Mouse (Mus musculus) MEL-GATA-1-ER (cell line): ENCODE results near the gene Tex35.

ENCODE experiments used
- DNase-seq: peaks from one replicate; pipeline ENCODE4 v3.0.0-alpha.2; 2012; ENCODE audit warnings: low read depth; ENCODE audit errors: extremely low read depth

Tex35 gene

DNA sequence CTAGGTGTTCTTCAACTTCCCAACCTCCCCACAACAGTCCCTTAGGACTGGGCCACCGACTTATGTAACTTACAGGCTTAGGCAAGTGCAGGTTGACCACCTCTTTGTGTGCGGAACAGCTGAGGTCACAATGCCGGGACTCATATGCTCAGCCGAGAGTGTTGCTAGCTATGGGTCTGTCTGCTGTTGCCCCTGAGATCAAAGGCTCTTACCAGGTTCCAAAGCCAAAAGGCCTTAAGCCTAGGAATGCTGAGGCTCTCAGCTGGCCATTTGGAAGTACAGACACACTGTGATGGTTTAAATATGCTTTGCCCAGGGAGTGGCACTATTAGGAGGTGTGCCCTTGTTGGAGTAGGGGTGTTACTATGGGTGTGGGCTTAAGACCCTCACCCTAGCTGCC lies at the start of gene Tex35:
TSS of gene Tex35 (minus strand) at position 101 of the 400 bp plus-strand sequence.
- DNase-seq = no peak

DNA sequence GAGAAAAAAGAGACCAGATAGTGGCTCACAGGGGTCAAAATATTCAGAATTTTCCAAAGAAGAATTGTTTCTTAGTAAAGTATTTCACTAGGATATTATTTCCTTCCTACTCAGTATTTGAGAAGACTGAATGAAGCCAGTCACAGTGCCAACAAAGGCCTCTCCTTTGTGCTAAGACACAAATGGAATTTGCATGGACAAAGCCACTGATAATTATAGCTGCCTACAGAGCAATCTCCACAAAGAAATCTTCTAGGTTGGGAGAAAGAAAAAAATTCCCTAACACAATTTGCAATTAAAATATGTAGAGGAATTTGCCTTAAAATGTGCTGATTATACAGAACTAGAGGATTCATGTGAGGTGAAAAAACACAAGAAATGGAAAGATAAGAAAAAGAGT lies 45.3 kb upstream of the Tex35 start:
- DNase-seq = no peak

DNA sequence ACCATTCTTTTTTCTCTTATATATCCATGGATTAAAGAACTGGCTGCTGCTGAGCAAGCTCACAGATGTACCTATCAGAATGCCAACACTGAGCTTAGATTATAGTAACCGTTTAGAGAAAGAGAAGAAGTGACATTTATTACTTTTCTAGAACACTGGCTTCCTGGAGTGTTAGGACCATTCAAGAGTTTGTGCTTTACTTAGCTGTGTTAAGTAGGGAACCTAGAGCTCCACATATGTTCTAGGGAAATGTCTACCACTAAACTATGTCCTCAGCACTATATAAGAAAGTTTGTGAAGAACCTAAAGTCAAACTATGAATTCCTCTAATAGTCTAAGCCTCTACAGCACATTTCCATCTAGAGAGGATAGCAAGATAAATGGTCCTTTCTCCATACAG lies 41.6 kb upstream of the Tex35 start:
- no peak for DNase-seq

DNA sequence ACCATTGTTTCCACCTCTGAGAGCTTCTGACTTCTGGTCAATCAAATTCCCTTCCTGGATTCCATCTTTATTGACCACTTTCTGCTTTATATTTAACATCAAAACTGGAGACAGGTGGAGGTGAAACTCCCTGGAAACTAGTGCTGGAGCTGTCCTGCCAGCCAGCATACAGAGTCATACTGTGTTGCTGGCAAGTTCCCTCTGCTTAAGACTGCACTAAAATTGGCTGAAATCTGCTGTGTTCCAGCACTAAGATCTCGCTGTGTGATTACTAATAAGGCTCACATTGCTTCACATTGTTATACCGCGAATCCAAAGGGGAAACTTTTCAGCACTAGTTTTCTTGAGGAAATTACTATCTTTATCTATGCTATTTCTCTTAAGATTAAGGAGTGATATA lies 36.1 kb upstream of the Tex35 start:
- DNase-seq = no peak

DNA sequence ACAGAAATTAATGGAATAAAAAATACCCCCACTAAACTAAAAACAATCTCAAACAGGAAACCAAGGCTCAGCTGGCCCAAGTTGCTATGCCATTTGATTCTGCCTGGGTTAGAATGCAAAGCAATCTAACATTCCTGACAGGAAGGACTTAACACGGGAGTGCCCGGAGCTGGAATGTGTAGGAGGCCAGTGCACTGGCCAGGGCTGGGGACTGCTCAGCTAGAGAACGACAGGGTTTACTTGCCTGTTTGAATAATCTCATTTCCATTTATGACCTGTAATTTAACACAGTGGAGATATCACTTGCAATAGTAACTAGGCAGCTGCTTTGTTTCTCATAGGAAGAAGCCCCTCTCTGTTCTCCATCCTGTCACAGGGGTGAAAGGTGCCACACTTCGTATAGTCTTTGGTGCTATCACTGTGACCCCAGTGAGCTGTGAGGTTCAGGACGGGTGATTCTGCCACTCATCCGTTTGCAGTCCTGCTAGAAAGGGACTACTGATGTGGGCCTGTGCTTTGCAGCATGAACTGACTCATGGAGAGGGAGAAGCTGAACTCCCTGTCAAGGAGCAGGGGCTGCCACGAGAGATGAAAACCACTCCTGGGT lies 34.9 kb upstream of the Tex35 start:
- DNase-seq = no peak

DNA sequence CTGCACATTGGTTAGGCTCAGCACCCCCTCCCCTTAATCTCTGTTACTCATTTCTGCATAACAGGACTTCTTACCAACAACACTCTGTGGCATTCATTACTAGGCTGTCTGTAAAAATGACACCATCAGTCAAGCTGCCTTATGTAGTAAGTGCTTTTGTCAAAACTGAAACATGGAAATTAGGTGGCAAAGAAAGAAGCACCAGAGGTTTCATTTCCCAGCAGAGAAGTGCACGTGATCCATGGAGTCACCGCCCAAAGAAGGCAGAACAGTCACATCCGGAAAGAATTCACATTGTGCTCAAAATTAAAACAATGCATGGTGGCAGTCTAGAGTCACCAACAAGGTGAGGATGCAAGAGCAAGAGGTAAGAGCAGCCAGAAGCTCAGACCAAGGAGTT lies 32.5 kb upstream of the Tex35 start:
- DNase-seq = no peak

DNA sequence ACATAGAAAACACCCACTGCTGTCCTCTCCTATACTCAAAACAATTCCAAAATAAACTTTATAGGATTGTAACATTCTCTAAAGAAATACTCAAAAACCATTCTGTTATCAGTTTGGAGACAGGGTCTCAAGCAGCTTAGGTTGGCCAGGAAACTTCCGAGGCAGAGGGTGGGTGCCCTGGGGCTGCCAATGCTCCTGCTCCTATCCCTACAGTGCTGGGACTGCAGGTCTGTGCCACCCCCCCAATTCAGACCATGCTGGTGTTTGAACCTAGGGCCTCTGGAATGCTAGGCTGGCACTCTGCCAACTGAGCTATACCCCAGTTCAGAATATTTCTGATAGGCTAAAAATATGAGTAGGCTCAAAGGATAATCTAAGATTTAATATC lies 29.4 kb upstream of the Tex35 start:
- DNase-seq = no peak

DNA sequence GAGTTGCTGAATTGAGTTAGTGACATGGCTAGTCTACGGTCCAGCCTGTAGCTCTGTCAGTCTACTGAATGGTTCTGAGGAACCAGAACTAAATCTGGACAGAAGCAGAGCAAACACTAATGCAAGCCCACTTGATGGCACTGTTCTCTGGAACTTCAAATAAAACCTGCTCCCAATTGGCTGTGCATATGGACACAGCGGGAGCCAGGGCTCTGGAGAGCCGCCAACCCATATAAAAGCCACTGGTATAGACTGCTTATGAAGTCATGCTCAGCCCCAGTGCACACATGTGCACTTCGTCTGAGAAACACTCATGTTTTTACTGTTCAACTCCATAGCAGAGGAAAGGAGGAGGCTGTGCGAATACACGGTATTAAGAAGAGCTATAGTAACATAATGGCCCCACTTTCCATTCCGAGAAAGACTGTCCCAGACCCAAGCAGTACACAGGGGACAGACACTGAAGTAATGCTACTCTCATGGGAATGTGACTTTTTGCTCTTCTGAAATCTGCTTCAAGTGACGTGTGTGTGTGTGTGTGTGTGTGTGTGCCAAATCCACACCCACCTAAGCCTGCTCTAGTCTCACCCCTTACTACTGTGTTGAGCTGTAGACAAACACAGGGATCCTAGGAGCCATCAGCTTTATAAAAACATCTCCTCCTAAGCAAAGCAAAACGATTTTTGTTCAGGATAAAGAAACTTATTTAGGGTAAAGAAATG lies 28.8 kb upstream of the Tex35 start:
- no peak for DNase-seq

DNA sequence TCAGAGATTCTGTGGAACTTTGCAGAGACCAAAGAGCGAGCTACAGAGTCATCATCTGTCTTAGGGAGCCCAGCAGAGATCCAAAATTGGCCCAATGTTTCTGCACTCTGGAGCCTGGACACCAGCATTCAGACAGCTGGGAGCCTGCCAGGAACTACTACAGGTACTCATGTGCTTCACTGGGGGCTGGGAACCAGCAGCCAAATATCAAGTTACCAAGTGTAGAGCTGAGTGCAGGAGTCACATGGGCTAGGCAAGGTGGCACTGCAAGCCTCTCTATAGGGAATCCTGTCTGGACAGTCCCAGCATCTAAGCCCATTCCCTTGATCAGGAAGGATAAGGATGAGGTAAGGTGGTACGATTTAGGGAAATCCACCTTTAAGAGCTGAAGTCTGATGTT lies 19.7 kb upstream of the Tex35 start:
- no peak for DNase-seq

DNA sequence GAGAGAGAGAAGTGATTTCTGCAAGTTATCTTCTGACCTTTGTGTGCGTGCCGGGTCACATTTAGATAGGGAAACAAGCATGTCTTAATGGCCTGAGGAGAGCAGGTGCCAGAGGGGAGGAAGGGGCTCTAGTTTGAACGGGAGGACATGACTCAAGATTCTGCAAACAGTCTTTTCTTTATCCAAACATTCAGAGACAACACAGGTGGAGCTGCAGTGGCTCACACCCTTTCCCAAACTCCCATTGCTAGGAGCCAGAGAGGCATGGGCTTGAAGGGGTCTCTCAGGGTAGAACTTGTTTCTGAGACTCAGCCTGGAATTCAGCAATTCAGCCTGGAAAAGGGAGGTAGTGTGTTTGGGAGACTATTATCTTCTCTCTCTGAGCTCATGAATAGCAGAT lies 15.4 kb upstream of the Tex35 start:
- no peak for DNase-seq

DNA sequence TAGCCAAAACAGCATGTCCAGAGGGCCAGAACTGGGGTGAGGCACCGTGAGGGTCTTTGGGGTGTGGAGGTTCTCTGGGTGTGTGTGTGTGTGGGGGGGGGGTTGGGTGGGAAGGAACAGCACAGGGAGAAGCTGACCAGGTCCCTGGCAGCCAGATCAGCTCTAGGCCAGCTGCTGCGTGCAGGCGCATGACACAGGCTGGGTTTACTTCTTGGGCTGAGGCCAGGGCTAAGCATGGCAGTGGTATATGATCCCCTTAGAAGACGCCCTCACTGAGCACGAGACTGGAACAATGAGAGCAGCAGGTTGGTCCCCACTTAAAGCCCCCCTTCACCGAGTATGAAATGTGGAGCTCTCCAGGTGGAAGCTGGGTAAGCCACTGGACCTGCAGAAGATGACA lies 10.7 kb upstream of the Tex35 start:
- DNase-seq = no peak

DNA sequence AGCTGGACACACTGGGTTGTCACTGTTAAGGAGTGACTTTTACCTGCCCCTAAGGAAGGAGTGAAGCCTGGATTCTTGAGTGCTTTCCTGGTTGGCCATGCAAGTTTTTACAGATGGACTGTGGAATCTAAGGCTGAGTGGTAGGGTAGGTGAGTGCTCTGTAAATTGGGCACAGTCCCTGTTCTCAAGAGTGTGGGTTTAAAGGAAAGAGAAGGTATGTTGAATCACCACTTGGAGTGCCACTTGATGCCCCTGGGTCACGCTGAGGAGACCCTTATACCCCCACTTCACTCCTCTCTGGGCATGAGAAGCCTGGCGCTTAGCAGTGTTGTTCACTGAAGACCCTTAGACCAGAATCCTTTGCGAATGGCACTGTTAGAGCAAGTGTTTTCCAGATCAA lies 9.0 kb upstream of the Tex35 start:
- no peak for DNase-seq

DNA sequence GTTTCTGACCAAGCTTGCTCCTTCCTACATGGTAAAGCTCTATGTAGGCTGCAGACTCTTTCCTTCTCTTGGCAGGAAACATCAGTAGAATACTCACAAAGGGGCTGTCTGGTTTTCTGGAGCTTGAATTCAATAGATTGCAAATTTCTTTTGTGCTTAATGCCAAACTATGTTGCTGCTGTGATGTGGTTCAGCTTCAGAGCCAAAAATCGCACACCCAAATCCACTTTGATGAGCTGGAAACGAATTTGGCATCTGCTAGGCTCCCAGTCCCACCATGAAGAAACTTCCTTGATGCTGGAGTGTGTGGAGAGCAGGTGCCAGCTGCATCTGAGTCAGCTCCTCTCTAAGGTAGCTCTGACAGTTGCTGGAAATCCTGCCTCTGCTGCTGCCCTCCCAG lies 6.0 kb upstream of the Tex35 start:
- no peak for DNase-seq

DNA sequence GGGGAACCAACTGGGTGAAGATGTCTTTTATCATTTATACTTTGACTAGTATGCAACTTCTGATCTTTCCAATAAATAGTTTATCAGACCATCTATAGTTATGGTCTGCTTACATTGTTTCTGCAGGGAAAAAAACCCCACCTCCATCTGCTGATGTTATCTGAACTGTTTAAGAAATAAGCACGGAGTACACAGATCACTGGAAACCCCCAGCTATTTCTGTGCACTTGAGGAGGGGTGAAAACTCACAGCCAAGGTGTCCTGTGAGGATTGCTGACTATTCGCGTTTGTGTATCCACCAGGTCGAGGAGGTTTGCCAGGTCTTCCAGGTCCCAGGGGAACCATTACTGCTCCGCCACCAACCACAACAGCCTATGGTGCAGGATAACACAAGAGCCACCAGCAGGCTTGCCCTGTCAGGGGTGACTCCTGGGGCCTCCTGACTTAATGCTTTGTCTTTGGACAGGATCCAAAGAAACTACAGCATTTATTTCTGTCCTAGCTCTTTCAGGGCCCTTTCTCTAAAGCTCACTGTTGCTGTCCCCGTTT lies 1.9 kb upstream of the Tex35 start:
- no peak for DNase-seq

DNA sequence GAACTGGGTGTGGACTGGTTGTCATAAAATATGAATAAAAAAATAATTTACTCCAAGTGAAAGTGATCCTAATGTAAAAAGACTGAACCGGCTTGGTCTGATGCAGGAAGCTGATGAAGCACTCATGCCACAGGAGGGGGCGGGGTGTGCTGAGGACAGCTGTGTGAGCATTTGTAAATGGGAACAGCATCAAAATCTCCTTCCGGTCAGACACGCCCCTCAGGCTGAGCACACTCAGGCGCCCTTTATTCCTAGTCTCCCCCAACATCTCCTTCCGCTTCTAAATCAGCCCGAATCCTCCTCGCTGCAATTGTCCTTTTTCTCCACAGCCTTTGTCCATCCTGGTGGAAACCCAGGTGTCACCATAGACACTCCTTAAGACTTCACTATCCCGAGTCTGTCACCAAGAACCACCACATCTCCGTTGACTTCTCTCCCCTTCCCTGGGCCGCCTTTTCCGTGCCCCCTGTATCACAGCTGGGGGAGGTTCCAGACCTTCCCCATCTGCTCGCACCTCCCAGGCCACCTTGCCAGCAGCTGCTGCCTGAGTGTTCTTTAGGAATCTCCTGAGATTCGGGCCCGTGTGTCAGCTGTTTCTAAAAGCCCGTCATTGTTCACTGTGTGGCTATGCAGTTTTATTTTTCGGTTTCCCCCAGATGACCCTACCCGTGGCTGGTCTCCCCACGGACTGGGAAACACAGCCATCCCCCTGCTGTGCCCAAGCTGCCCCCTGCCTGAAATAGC lies 7.2 kb downstream of the Tex35 start:
- DNase-seq = no peak

DNA sequence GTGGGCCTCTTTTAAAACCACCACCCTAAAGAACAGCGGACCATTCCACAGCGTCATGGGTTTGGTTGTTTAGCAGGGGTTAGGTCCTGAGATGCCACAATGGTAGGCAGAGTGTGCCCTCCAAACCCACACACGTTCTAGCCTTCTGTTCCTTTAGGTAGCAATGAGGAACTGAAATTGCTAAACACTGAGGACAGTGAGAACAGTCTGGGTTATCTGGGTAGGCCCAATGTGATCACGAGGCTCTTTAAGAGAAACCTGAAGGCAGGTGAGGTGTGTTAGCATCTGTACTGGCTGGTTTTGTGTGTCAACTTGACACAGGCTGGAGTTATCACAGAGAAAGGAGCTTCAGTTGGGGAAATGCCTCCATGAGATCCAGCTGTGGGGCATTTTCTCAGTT lies 12.9 kb downstream of the Tex35 start:
- no peak for DNase-seq

DNA sequence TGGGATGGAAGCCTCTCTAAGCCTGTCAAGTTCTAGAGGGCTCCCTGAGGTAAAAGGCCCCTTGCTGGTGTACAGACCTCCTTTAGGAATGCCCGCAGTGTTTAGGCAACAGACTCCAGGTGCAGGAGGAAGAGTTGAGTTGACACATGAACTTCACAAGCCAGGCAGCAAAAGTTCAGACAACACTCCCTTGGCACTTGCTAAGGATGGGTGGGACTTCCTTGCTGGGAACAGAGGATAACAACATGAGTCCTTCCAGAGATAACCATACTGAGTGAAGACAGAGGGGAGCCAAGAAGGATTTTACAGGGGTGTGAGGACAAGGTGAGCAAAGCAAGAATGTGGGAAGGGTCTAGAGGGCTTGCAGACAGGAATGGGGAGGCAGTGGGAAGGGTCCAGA lies 15.9 kb downstream of the Tex35 start:
- DNase-seq = no peak

DNA sequence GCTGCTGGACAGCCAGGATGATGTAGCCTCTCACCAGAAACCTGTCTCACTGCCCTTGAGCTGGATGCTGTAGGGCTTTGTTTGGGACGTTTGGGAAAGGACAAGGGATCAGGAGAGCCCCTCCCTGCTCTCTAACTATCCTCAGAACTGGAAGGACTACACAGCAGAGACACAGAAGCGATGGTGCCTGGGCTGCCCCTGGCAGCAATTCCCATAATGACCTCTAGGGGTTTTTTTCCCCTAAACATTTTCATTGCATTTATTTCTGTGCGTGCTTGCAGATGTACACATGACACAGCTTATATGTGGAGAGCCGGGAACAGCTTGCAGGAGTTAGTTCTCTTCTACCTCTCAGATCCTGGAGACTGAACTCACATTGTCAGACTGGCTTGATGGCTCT lies 16.3 kb downstream of the Tex35 start:
- DNase-seq = no peak

DNA sequence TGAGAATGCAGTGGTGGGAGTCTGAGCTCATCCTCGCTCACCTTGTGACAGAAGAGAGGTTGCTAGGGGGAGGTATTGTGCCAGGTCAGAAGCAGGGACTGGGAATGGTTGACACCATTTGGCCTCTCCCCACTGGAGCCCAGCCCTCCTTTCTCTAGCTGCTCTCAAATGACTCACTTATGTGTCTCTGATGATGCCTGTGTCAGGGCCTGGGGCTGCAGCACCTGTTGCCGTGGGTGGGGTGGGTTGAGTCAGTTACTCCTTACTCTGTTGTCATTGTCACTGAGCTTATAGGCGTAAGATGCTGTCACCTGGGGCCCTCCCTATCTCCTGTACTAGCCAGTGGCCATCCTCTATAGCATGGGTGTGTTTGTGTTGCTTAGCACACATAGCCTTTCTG lies 17.6 kb downstream of the Tex35 start:
- DNase-seq = no peak

DNA sequence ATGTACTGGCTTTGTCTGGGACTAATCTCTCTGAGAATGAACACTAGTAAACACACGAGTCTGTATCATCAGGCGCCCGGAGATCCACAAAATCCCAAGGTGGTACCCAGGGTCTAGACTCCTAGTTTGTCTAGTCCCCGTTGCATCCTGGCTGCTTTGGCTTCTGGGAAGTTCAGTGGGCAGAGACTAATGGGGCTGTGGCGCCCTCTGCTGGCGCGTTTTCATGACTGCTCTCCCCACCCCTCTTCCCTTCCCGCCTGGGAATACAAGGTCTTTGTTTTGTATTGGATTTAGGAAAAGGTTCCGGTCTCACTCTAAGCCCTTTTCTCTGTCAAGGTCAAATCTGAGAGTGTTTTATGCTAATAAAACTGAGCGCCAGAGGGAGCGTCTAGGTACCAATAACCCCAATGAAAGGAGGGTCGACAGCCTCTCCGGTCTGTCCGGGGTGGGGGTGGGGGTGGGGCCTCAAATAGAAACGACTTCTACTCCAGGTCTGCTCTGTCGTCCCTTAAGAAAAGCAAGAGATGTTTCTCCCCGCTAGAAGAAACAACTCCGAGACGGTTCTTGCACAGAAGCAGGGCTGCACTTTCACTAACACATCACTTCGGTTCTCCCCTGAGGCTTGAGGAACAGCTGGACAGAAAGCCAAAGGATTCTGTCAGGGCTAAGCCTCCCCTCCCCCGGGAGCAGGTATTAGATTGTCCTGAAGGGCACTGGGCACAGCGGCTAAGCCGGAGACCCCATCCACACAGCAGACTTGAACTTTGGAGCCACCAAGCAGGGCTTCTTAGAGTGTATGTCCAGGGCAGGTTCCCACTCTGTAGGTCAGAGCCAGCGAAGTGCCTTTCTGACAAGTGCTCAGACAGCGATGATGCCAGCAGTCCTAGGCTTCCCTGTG lies 22.1 kb downstream of the Tex35 start:
- DNase-seq = no peak

DNA sequence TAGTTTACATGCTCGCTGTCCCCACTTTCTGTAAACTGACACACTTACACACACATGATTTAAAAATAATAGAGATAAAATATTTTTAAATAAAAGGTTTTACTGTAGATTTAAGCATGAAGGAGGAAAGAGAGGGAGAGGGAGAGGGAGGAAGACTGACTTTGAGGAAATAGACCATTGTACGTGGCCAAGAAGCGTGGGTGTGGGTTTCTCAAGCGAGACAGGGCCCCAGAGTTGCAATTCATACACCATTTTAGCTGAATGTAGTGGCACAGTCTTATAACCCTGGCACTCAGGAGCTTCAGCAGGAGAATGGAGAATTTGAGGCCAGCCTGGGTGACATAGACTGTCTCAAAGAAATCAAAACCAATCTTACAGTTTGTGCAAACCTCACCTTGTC lies 25.5 kb downstream of the Tex35 start:
- no peak for DNase-seq

DNA sequence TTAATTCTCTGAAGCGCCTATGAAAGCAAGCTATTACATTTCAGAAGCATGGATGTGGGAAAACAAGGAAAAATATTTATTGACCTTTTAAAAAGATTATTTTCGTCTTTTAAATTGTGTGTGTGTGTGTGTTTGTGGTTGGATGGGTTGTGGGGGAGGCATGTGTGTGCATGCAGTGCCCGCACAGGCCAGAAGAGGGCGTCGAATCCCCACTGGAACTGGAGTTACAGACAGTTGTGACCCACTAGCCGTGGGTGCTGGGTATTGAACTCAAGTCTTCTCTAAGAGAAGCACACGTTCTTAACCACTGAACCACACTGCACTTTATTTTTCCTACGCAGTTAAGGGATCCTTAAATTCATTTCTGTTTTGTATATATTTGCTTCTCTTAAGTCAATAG lies 26.5 kb downstream of the Tex35 start:
- no peak for DNase-seq
